Mouse (Mus musculus) ES-E14 (cell line): ENCODE measurements around the gene Pdk3. TPM values are rescaled to one million over a fixed set of nuclear protein-coding genes. Genes with fewer than 3 reads are reported as not detected.

Experiments used
- DNase-seq: peaks from one replicate; pipeline ENCODE4 v3.0.0-alpha.2; 2013; ENCODE audit warnings: low read depth, low spot score
- H3K27ac ChIP-seq: 2 replicates; pipeline ENCODE4 v1.5.1; 2012; ENCODE audit warnings: low read depth, mild to moderate bottlenecking, low read length, moderate library complexity, mixed read lengths; ENCODE audit not compliant: poor library complexity, insufficient read depth, severe bottlenecking
- H3K36me3 ChIP-seq: 2 replicates; pipeline ENCODE4 v1.6.1; 2012; ENCODE audit warnings: mild to moderate bottlenecking, low read length, moderate library complexity, mixed read lengths; ENCODE audit not compliant: control insufficient read depth, poor library complexity, insufficient read depth, severe bottlenecking
- H3K4me1 ChIP-seq, 2 experiments: fragments of 150-350 bp in 1 of 2; sonication (generic) in 1 of 2; 2 replicates each; pipeline ENCODE4 v1.6.1; 2012; ENCODE audit warnings: low read length in 2 of 2, mild to moderate bottlenecking in 1 of 2, mixed read lengths in 1 of 2; ENCODE audit not compliant: control insufficient read depth in 2 of 2, insufficient read depth in 2 of 2, poor library complexity in 1 of 2
- H3K4me3 ChIP-seq, 2 experiments: fragments of 150-350 bp in 1 of 2; sonication (generic) in 1 of 2; 2 replicates each; pipeline ENCODE4 v1.5.1; 2012; ENCODE audit warnings: low read length in 2 of 2, low read depth in 1 of 2, mild to moderate bottlenecking in 1 of 2, mixed read lengths in 1 of 2; ENCODE audit not compliant: insufficient read depth in 1 of 2, poor library complexity in 1 of 2, severe bottlenecking in 1 of 2
- H3K9ac ChIP-seq: 2 replicates; pipeline ENCODE4 v1.6.1; 2012; ENCODE audit warnings: low read depth, mild to moderate bottlenecking, low read length, mixed read lengths; ENCODE audit not compliant: poor library complexity, insufficient read depth, severe bottlenecking
- H3K9me3 ChIP-seq: fragments of 150-350 bp; sonication (generic); 2 replicates; pipeline ENCODE4 v1.6.1; 2012; ENCODE audit warnings: low read depth, mild to moderate bottlenecking, low read length; ENCODE audit not compliant: control insufficient read depth, insufficient read depth
- CHD2 ChIP-seq: IDR thresholded peaks from 2 replicates; pipeline ENCODE4 v1.6.1; 2014; ENCODE audit warnings: mild to moderate bottlenecking, low read depth, low read length, inconsistent platforms
- HCFC1 ChIP-seq: IDR thresholded peaks from 2 replicates; pipeline ENCODE4 v1.6.1; 2012; ENCODE audit warnings: low read length, inconsistent platforms, borderline replicate concordance; ENCODE audit not compliant: insufficient read depth
- MAFK ChIP-seq: IDR thresholded peaks from 2 replicates; pipeline ENCODE4 v1.6.1; 2014; ENCODE audit warnings: mild to moderate bottlenecking, low read depth, low read length, inconsistent platforms; ENCODE audit not compliant: insufficient read depth
- ZC3H11A ChIP-seq: IDR thresholded peaks from 2 replicates; pipeline ENCODE4 v1.6.1; 2012; ENCODE audit warnings: low read depth, mild to moderate bottlenecking, inconsistent platforms, low read length, borderline replicate concordance
- ZNF384 ChIP-seq: IDR thresholded peaks from 2 replicates; pipeline ENCODE4 v1.6.1; 2012; ENCODE audit warnings: low read depth, low read length, inconsistent platforms
- in situ Hi-C, 2 experiments: fragments of 600-800 bp; cut with MboI; formaldehyde crosslinking; loops; one replicate each; pipeline ENCODE4 v1.15.1; 2025; ENCODE audit warnings: low sequenced_read_pairs in 2 of 2, inconsistent platforms in 1 of 2; ENCODE audit not compliant: unreplicated experiment in 2 of 2
- total RNA-seq: library from RNA; depleted of rRNA; stranded (reverse); fragments of 300-350 nt; gene quantifications from 2 replicates; pipeline ENCODE4 v1.2.3, GENCODE M21; 2012; rRNA removed

Gene Pdk3
- total RNA-seq, 1 experiment = 23.4 TPM

- Histone ChIP-seq H3K4me1 (no peaks in the 10 kb centered on the region), H3K4me3 (no peak overlapping the region), H3K36me3 (peaks cover 3% of the 10 kb centered on the region; the same call in 1 of the 2 replicates), H3K27ac (no peak overlapping the region), H3K9me3 (no peaks in the 10 kb centered on the region), H3K9ac (no peak overlapping the region)
- in situ Hi-C loops = no loop called here
- TF ChIP-seq ZC3H11A = no peak
- no peak for TF ChIP-seq MAFK
- DNase-seq = no peak
These were observed 101.1 kb downstream of the Pdk3 start for GRCm38 (mm10) chrX:93730854-93731253.

GRCm38 (mm10) chrX:93729529-93729928 is 102.5 kb downstream of the Pdk3 start:
- TF ChIP-seq CHD2 (no peak), ZC3H11A (no peak), MAFK (no peak), HCFC1 (no peak), ZNF384 (no peak)
- DNase-seq = no peak
- H3K27ac ChIP-seq = no peak overlapping the region
- no peak overlapping the region for H3K4me3 ChIP-seq
- in situ Hi-C loops = no loop called here
- no peaks in the 10 kb centered on the region; the same call in 1 of the 2 replicates for H3K36me3 ChIP-seq
- no peaks in the 10 kb centered on the region for H3K4me1 ChIP-seq
- no peaks in the 10 kb centered on the region for H3K9me3 ChIP-seq
- H3K9ac ChIP-seq = no peak overlapping the region

Other genes starting within 250 kb of the Pdk3 start
- gene Pola1, start 200.0 kb downstream of the Pdk3 start, total RNA-seq = 36.6 and 40.3 TPM in 2 replicates
- 8.7 and 11.6 TPM in 2 replicates for gene Pcyt1b, start 177.3 kb downstream of the Pdk3 start, total RNA-seq
- gene AU015836, start 136.5 kb upstream of the Pdk3 start, total RNA-seq = 3.5 and 6.1 TPM in 2 replicates